7 mouse cellular contexts compared by ENCODE assay signal in the genomic region with DNA sequence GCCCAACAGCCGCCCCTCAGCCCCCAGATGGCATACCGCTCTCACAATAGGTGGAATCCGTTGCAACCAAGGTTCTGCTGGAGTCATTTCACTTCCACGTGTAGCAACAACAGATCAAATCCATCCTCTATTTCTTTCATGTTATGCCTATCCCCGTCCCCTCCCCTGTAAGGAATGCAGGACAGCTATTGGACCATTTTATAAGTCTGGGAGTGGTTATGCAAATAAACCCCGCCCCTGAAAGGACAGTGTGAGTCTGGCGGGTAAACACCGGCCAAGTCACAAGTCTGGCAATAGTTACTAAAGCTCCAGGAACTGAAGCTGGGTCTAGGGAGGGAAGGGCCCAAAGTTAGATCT. TPM values are rescaled to one million over a fixed set of nuclear protein-coding genes. Genes with fewer than 3 reads are reported as not detected.
A peak's percentile ranks its signal among the peaks of the same experiment; 100 is the strongest.
DNase-seq lines count a peak whose midpoint lies in the region; ATAC-seq and TF ChIP-seq lines count a peak whose summit lies in the region.

A gene (minus strand): TSS at position 152 of the 357 bp plus-strand sequence.

- no peak for TF ChIP-seq CTCF in midbrain, postnatal 0 days (IDR thresholded peaks at IDR 0.05)

- H3K27me3 ChIP-seq in hindbrain, embryonic 14.5 days (ENCODE audit: control insufficient read depth, insufficient read depth, low read length) = no peaks in the 10 kb centered on the region
- H3K27me3 ChIP-seq in liver, embryonic 11.5 days (replicated peaks; ENCODE audit: control insufficient read depth, insufficient read depth, low read length) = no peaks in the 10 kb centered on the region
- H3K27me3 ChIP-seq in midbrain, postnatal 0 days (ENCODE audit: insufficient read depth, low read length) = no peaks in the 10 kb centered on the region

- H3K9ac ChIP-seq in hindbrain, embryonic 14.5 days = no peak within 1 kb of the TSS
- no peak within 1 kb of the TSS for H3K9ac ChIP-seq in liver, embryonic 11.5 days (ENCODE audit: low read depth, low read length)
- H3K9ac ChIP-seq in midbrain, postnatal 0 days (replicated peaks; ENCODE audit: low read length, poor library complexity, severe bottlenecking) = no peak within 1 kb of the TSS

- peak within 1 kb of the TSS; percentile 49 for H3K4me2 ChIP-seq in hindbrain, embryonic 14.5 days (replicated peaks)
- H3K4me2 ChIP-seq in liver, embryonic 11.5 days = peak within 1 kb of the TSS; percentile 33
- peak within 1 kb of the TSS; percentile 29 for H3K4me2 ChIP-seq in midbrain, postnatal 0 days (ENCODE audit: low read depth, low read length, poor library complexity, severe bottlenecking)

- H3K9me3 ChIP-seq in hindbrain, embryonic 14.5 days (ENCODE audit: control insufficient read depth, low read length) = no peaks in the 10 kb centered on the region
- no peaks in the 10 kb centered on the region for H3K9me3 ChIP-seq in liver, embryonic 11.5 days (ENCODE audit: control insufficient read depth, low read length)
- no peaks in the 10 kb centered on the region for H3K9me3 ChIP-seq in midbrain, postnatal 0 days (ENCODE audit: low read length)

- peak; percentile 93 for ATAC-seq in hindbrain, embryonic 14.5 days (ENCODE audit: low FRiP score)
- ATAC-seq in liver, embryonic 11.5 days (replicated peaks; ENCODE audit: low FRiP score) = peak; percentile 99
- peak; percentile 78 for ATAC-seq in midbrain, postnatal 0 days (ENCODE audit: low FRiP score)

- peak within 1 kb of the TSS; percentile 12 for H3K4me3 ChIP-seq in hindbrain, embryonic 14.5 days (replicated peaks; ENCODE audit: low read length)
- H3K4me3 ChIP-seq in liver, embryonic 11.5 days (ENCODE audit: low read depth, low read length) = no peak within 1 kb of the TSS
- no peak within 1 kb of the TSS for H3K4me3 ChIP-seq in midbrain, postnatal 0 days (ENCODE audit: low read depth, low read length)

- peak; percentile 28 for DNase-seq in WW6 (ENCODE audit: low read depth, low spot score)
- DNase-seq in c-Kit-positive CD71-positive TER-119-negative erythroid progenitor cells, embryonic 14.5 days (ENCODE audit: low read depth) = peak; percentile 32
- DNase-seq in gastrocnemius, postnatal 10 days = peak; percentile 23
- DNase-seq in hindbrain, embryonic 14.5 days (ENCODE audit: low spot score) = peak; percentile 37
- DNase-seq in liver, embryonic 11.5 days (ENCODE audit: low spot score) = peak; percentile 30
- DNase-seq in midbrain, postnatal 0 days (ENCODE audit: low spot score) = peak; percentile 53
- no peak for DNase-seq in spleen, postnatal 14 days (ENCODE audit: low spot score in 2 of 2)

- H3K36me3 ChIP-seq in hindbrain, embryonic 14.5 days (replicated peaks; ENCODE audit: control insufficient read depth, insufficient read depth) = no peaks in the 10 kb centered on the region
- no peaks in the 10 kb centered on the region for H3K36me3 ChIP-seq in liver, embryonic 11.5 days (ENCODE audit: control insufficient read depth, insufficient read depth, low read length)
- H3K36me3 ChIP-seq in midbrain, postnatal 0 days (ENCODE audit: insufficient read depth, low read length) = no peaks in the 10 kb centered on the region

- H3K4me1 ChIP-seq in hindbrain, embryonic 14.5 days (replicated peaks; ENCODE audit: control insufficient read depth, insufficient read depth, low read length) = no peaks in the 10 kb centered on the region
- no peaks in the 10 kb centered on the region for H3K4me1 ChIP-seq in liver, embryonic 11.5 days (replicated peaks; ENCODE audit: control insufficient read depth, insufficient read depth, low read length)
- no peaks in the 10 kb centered on the region for H3K4me1 ChIP-seq in midbrain, postnatal 0 days (ENCODE audit: insufficient read depth, low read length)

- 14% methylated on average over 8 of the region's 8 CpGs for WGBS in hindbrain, embryonic 14.5 days
- WGBS in liver, embryonic 11.5 days = 20% methylated on average over 8 of the region's 8 CpGs
- WGBS in midbrain, postnatal 0 days = 14% methylated on average over 8 of the region's 8 CpGs

- no peak within 1 kb of the TSS for H3K27ac ChIP-seq in hindbrain, embryonic 14.5 days
- no peak within 1 kb of the TSS for H3K27ac ChIP-seq in liver, embryonic 11.5 days (ENCODE audit: low read depth, low read length)
- H3K27ac ChIP-seq in midbrain, postnatal 0 days (ENCODE audit: low read depth, low read length) = no peak within 1 kb of the TSS

RNA-seq across cellular contexts. Expression of the gene that starts here (rescaled TPM):
- 10 to 100 TPM; 12.1 to 14.6 TPM for total RNA-seq in gastrocnemius, postnatal 10 days (2021)
- 0.92 and 1.1 TPM in 2 replicates for polyA plus RNA-seq in hindbrain, embryonic 14.5 days (2014; fragmentation: Nextera tagmentation; extraction: Ambion mirVana)
- 0.38 and 0.65 TPM in 2 replicates for polyA plus RNA-seq in liver, embryonic 11.5 days (2014; fragmentation: Nextera tagmentation; extraction: Ambion mirVana)
- total RNA-seq in midbrain, postnatal 0 days (2014; rRNA removed) = 0.99 and 1.2 TPM in 2 replicates
- 0.49 and 0.52 TPM in 2 replicates for polyA plus RNA-seq in midbrain, postnatal 0 days (2015; fragmentation: Nextera tagmentation; extraction: Ambion mirVana)

Comparison
In these comparisons a context has a peak if more than half of its experiments do, and no peak if none do; other contexts are left out.
1. Peak in DNase-seq, ATAC-seq and H3K4me2 ChIP-seq in liver, embryonic 11.5 days; RNA of the gene not detected or under 1 TPM.
2. DNase-seq: peak in WW6 (single experiment), c-Kit-positive CD71-positive TER-119-negative erythroid progenitor cells, embryonic 14.5 days (single experiment), gastrocnemius, postnatal 10 days (single experiment), hindbrain, embryonic 14.5 days (single experiment) and midbrain, postnatal 0 days (single experiment); none in spleen, postnatal 14 days (0 of 2).
3. Peak in every context shown above with its lines, with median percentiles within 50 percentile points of each other: ATAC-seq and H3K4me2 ChIP-seq.